In genomic region chr5:115560336-115560905, GRCm38 (mm10) we compare ENCODE assay signal across 8 mouse cellular contexts. TPM values are rescaled to one million over a fixed set of nuclear protein-coding genes. Genes with fewer than 3 reads are reported as not detected.
DNase-seq lines count a peak whose midpoint lies in the region; ATAC-seq and TF ChIP-seq lines count a peak whose summit lies in the region.

No protein-coding gene starts in this region.

- H3K9me3 ChIP-seq in heart, embryonic 15.5 days (replicated peaks): no peaks in the 10 kb centered on the region
- H3K9me3 ChIP-seq in hindbrain, postnatal 0 days (ENCODE audit: low read length): no peaks in the 10 kb centered on the region
- no peaks in the 10 kb centered on the region for H3K9me3 ChIP-seq in midbrain, embryonic 15.5 days

- H3K4me3 ChIP-seq in heart, embryonic 15.5 days: peak overlapping the region; percentile 88
- peak overlapping the region; percentile 46; the same call in 1 of the 2 replicates for H3K4me3 ChIP-seq in cortical plate, adult 2 months (ENCODE audit: insufficient read depth, low read length)
- peak overlapping the region; percentile 75 for H3K4me3 ChIP-seq in hindbrain, postnatal 0 days (ENCODE audit: low read length)
- peak overlapping the region; percentile 88 for H3K4me3 ChIP-seq in midbrain, embryonic 15.5 days

- no peaks in the 10 kb centered on the region for H3K27me3 ChIP-seq in heart, embryonic 15.5 days
- no peaks in the 10 kb centered on the region for H3K27me3 ChIP-seq in hindbrain, postnatal 0 days (ENCODE audit: insufficient read depth, low read length)
- no peaks in the 10 kb centered on the region for H3K27me3 ChIP-seq in midbrain, embryonic 15.5 days (replicated peaks)

- H3K9ac ChIP-seq in heart, embryonic 15.5 days: peak overlapping the region; percentile 98
- peak overlapping the region; percentile 95 for H3K9ac ChIP-seq in hindbrain, postnatal 0 days (replicated peaks; ENCODE audit: low read length)
- H3K9ac ChIP-seq in midbrain, embryonic 15.5 days: peak overlapping the region; percentile 98

- peaks cover 28% of the 10 kb centered on the region for H3K4me1 ChIP-seq in heart, embryonic 15.5 days (replicated peaks)
- peaks cover 1% of the 10 kb centered on the region; the same call in 1 of the 2 replicates for H3K4me1 ChIP-seq in cortical plate, adult 2 months (ENCODE audit: control insufficient read depth, insufficient read depth, low read length)
- H3K4me1 ChIP-seq in hindbrain, postnatal 0 days (ENCODE audit: insufficient read depth, low read length): peaks cover 4% of the 10 kb centered on the region; the same call in 1 of the 2 replicates
- H3K4me1 ChIP-seq in midbrain, embryonic 15.5 days: peaks cover 21% of the 10 kb centered on the region

- no peak for TF ChIP-seq CTCF in cortical plate, adult 2 months (IDR thresholded peaks at IDR 0.05; ENCODE audit: extremely low read depth, insufficient read depth, low read length)
- no peak for TF ChIP-seq CTCF in hindbrain, postnatal 0 days (IDR thresholded peaks at IDR 0.05; ENCODE audit: low read depth)

- TF ChIP-seq POLR2A in cortical plate, adult 2 months (IDR thresholded peaks at IDR 0.05; ENCODE audit: extremely low read depth, insufficient read depth, low read length): no peak

- peaks cover 35% of the 10 kb centered on the region for H3K36me3 ChIP-seq in heart, embryonic 15.5 days
- H3K36me3 ChIP-seq in hindbrain, postnatal 0 days (ENCODE audit: insufficient read depth, low read length): peaks cover 25% of the 10 kb centered on the region
- peaks cover 19% of the 10 kb centered on the region for H3K36me3 ChIP-seq in midbrain, embryonic 15.5 days (replicated peaks)

- no peak for DNase-seq in heart, postnatal 4 days
- no peak for DNase-seq in hindbrain, postnatal 0 days (ENCODE audit: low spot score)
- DNase-seq in cerebellum, postnatal 25 days: no peak
- no peak for DNase-seq in right cerebral cortex, postnatal 25 days
- DNase-seq in ovary, postnatal 10 days (ENCODE audit: low spot score): no peak

- H3K4me2 ChIP-seq in heart, embryonic 15.5 days: peak overlapping the region; percentile 67
- peak overlapping the region; percentile 74 for H3K4me2 ChIP-seq in hindbrain, postnatal 0 days (ENCODE audit: low read depth, low read length)
- H3K4me2 ChIP-seq in midbrain, embryonic 15.5 days: peak overlapping the region; percentile 67

- ATAC-seq in heart, embryonic 15.5 days (replicated peaks; ENCODE audit: insufficient number of reproducible peaks, insufficient read depth, low FRiP score, low read depth): no peak
- ATAC-seq in hindbrain, postnatal 0 days: no peak
- no peak for ATAC-seq in midbrain, embryonic 15.5 days (replicated peaks)

- 34% methylated on average over 13 of the region's 13 CpGs for WGBS in heart, embryonic 15.5 days
- 42% methylated on average over 13 of the region's 13 CpGs for WGBS in hindbrain, postnatal 0 days
- 45% methylated on average over 13 of the region's 13 CpGs for WGBS in midbrain, embryonic 15.5 days

- H3K27ac ChIP-seq in heart, embryonic 15.5 days: no peak overlapping the region
- no peak overlapping the region for H3K27ac ChIP-seq in cortical plate, adult 2 months (ENCODE audit: insufficient read depth, low read length)
- no peak overlapping the region for H3K27ac ChIP-seq in hindbrain, postnatal 0 days
- H3K27ac ChIP-seq in midbrain, embryonic 15.5 days: no peak overlapping the region

RNA-seq across cellular contexts. Expression of gene Rplp0, which starts 1.2 kb away (rescaled TPM):
- polyA plus RNA-seq in heart, embryonic 15.5 days (2015; fragmentation: Nextera tagmentation; extraction: Ambion mirVana): 925 and 1,001 TPM in 2 replicates
- 100 to 1,000 TPM; 852 to 919 TPM for total RNA-seq in heart, postnatal 4 days (2021)
- 493 and 494 TPM in 2 replicates for polyA plus RNA-seq in cortical plate, adult 2 months (2012; rRNA removed)
- total RNA-seq in hindbrain, postnatal 0 days (2014; rRNA removed): 1,557 and 1,861 TPM in 2 replicates
- polyA plus RNA-seq in hindbrain, postnatal 0 days (2015; fragmentation: Nextera tagmentation; extraction: Ambion mirVana): 786 and 796 TPM in 2 replicates
- polyA plus RNA-seq in midbrain, embryonic 15.5 days (2015; fragmentation: Nextera tagmentation; extraction: Ambion mirVana): 811 and 847 TPM in 2 replicates

RNA-seq across cellular contexts. Expression of gene Gcn1l1, which starts 4.6 kb away (rescaled TPM):
- 20.9 and 28.8 TPM in 2 replicates for polyA plus RNA-seq in heart, embryonic 15.5 days (2015; fragmentation: Nextera tagmentation; extraction: Ambion mirVana)
- total RNA-seq in heart, postnatal 4 days (2021): 10 to 100 TPM; 52.7 to 56.7 TPM
- polyA plus RNA-seq in cortical plate, adult 2 months (2012; rRNA removed): 36.0 and 38.2 TPM in 2 replicates
- 73.4 and 81.7 TPM in 2 replicates for total RNA-seq in hindbrain, postnatal 0 days (2014; rRNA removed)
- 22.8 and 24.3 TPM in 2 replicates for polyA plus RNA-seq in hindbrain, postnatal 0 days (2015; fragmentation: Nextera tagmentation; extraction: Ambion mirVana)
- polyA plus RNA-seq in midbrain, embryonic 15.5 days (2015; fragmentation: Nextera tagmentation; extraction: Ambion mirVana): 48.3 and 53.4 TPM in 2 replicates

RNA-seq across cellular contexts. Expression of gene Pxn, which starts 53.9 kb away (rescaled TPM):
- 33.5 and 46.2 TPM in 2 replicates for polyA plus RNA-seq in heart, embryonic 15.5 days (2015; fragmentation: Nextera tagmentation; extraction: Ambion mirVana)
- 10 to 100 TPM; 62.9 to 66.0 TPM for total RNA-seq in heart, postnatal 4 days (2021)
- polyA plus RNA-seq in cortical plate, adult 2 months (2012; rRNA removed): 41.6 and 45.3 TPM in 2 replicates
- total RNA-seq in hindbrain, postnatal 0 days (2014; rRNA removed): 40.6 and 41.0 TPM in 2 replicates
- polyA plus RNA-seq in hindbrain, postnatal 0 days (2015; fragmentation: Nextera tagmentation; extraction: Ambion mirVana): 16.8 and 18.0 TPM in 2 replicates
- 20.4 and 20.9 TPM in 2 replicates for polyA plus RNA-seq in midbrain, embryonic 15.5 days (2015; fragmentation: Nextera tagmentation; extraction: Ambion mirVana)
